Mouse (Mus musculus): Measurements from ENCODE around the gene Ptpn21.

The Ptpn21 gene

DNA sequence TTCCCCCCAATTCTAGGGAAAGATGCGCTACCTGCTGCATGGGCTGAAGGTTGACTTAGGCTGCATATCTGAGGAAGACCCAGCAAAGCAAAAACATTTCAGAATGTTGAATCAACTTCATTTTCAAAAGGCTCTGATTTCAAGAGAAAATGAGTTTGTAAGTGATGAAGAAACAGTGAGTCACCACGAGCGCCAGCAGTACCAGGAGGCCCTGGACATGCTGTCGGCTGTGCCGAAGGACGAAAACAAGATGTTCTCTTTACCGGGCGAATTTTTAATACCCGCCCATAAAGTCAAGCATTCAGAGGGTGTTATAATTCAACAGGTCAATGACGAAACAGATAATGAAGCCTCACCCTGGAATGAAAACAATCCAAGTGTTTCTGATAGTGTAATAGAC is 68.1 kb downstream of the Ptpn21 start:
- in situ Hi-C loops (cut with MboI, MseI) = no loop called here

DNA sequence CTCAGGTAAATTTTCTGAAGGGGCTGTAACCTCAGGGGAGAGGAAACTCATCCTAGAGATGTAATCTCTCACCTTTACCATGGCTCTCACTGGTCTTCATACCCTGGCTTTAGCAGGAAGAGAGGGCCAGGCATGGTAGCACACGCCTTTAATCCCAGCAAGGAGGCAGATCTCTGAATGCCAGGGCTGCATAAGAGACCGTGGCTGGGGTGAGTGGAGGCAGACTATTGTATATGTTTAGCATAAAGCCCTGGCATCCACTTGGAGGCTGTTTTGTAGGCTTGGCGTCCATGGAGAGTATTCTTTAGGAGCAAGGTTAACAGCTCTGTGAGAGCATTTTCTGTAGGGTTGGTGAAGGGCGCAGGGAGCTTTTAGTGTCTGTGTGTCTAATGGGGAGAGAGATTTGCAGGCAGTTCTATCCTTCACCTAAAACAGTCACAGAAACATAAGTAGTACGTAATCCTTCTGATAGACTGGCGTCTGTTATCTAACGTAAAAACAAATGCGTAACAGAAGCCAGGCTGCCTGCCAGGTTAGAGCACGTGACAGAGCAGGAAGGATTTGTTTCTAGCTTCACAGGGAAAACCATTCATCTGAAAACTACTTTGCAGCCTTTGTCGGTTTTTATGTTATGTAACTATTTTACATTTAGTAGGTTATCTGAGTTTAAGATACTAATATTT is 68.9 kb downstream of the Ptpn21 start:
- in situ Hi-C loops (cut with MboI, MseI) = no loop called here

DNA sequence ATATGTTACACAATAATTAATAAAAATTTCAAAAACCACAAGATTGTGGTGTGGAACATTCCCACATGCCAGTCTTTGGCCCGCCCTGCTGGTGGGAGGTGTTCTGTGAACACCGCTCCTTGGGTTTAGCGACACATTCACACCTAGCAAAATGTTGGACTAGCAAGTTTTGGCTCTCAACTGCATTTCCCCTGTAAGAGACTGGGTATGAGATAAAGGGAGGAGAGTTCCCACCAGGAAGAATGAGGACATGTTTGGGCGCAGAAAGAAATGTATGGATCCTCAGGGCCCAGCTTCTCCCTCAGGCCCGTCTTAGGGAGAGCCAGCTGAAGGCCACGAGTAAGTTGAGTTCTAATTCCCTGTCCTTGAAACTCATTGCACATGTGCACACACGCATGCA is 74.6 kb downstream of the Ptpn21 start:
- in situ Hi-C loops (cut with MboI, MseI) = no loop called here

DNA sequence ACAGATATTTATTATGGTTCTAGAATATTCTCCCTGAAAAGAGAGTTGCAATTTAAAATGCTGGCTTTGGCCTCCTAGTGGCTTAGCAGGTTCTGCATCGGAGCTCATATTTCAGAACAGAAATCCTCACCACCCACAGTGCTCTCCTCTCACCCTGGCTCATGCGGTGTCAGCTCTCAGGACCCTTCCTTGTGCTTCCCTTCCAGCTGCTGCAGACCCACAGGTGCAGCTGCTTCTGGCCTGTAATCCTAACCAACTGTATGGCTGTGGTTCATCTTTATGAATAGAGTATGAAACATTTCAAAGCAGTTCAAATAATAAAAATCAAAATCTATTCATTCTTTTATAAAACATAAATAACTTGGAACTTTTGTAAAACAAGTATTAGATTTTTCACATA is 80.3 kb downstream of the Ptpn21 start:
- in situ Hi-C loops (cut with MboI, MseI) = no loop called here

DNA sequence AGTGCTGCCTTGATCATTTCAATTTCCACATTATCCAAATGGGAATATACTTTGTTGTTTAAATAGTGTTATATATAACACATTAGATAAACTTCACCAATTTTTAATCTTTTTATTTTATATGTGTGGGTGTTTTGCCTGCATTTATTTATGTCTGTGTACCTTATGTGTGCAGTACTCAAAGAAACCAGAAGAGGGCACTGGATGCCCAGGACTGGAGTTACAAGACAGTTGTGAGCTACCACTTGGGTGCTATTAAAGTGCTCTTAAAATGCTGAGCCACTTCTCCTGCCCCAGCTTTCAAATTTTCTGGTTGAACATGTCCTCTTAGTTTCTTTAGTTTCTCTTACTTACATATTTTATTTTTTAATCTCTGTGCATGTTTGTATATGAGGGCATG is 92.4 kb downstream of the Ptpn21 start:
- in situ Hi-C loops (cut with MboI, MseI) = loop anchor here (5.0 kb wide), 2 partner anchors 42 to 47 kb away; no protein-coding TSS in a partner anchor

DNA sequence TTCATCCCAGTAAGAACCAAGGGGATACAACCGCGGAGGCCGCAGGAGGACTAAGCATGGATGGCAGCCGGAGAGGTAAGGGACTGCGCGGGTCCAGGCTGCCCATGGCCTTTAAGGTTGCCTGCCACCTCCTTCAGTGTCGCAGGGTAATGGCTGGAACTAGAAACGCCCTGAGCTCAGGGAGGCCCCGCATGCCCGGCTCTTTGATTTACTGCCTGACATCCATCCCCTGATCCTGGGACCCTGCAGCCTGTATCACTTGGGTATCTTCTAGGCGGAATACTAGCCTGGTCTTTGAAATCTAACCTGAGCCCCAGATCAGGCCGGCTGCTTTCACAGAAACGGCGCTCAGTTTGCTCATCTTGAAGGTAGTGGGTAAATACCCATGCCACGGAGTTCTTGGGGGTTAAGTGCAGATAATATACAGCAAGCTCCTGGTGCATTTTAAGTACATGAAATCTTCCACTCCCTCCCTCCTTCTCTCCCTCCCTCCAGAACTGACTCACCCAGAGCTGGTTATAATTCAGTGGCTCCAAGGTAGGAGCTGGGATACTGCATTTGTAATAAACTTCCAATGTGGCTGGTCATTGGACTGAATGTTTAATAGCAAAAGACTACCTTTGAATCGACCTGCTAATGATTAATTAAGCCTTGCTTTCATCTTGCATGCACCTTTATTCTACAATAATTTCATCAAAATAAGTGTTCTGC is 108.8 kb downstream of the Ptpn21 start:
- in situ Hi-C loops (cut with MboI, MseI) = loop anchor here (5.0 to 10.0 kb wide), 2 partner anchors 46 to 351 kb away; no protein-coding TSS in a partner anchor

DNA sequence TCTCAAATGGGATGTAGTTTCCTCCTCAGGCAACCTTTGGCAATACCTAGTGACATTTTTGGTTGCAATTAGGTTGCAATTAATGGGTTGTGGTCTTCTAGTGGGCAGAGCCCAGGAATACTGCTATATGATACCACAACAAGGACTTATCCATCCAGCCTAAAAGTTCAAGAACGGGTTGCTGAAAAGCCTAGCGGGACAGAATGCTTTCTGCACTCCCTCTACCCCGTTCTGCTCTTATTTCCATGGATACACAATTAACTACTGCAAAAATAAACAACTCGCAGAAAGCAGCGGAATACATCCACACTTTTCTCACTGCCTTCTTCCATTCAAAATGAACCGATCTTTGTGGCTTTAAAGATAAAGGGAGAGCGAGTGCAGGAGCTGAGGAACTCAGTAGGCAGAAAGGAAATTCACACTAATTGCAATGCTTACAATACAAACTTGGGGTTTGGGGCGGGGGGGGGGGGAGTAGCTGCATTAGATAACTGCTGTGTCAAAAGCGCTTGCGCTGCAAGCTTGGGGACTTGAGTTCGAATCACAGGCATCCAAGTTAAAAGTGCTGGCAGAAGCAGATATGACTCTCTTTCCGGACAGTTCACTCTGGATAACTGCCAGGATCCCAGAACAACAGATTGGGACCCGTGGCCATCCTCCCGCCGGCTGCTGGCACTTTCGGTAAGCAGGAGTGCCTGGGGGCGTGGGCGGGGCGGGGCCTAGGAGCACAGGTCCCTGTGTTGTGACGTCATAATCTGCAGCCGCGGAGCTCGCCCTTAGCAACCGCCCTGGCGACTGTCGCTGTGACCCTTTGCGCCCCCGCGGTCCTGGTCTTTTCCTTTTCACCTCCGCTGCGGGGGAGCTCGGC is 109.6 kb downstream of the Ptpn21 start, which contains the start of gene Spata7:
Gene Spata7, plus strand, starts transcription at position 766 of the 868 bp plus-strand sequence.
- in situ Hi-C loops (cut with MboI, MseI) = loop anchor here (5.0 to 10.0 kb wide), 2 partner anchors 47 to 350 kb away; no protein-coding TSS in a partner anchor

Data from T-helper 17 cell (primary cell).